Mouse (Mus musculus) heart, embryonic 16.5 days (tissue): ENCODE results near the gene Kirrel2. TPM values are rescaled to one million over a fixed set of nuclear protein-coding genes. Genes with fewer than 3 reads are reported as not detected.
A peak's percentile ranks its signal among the peaks of the same experiment; 100 is the strongest.

ENCODE experiments used
- ATAC-seq: fragments of 200-750 bp; cut with Nextera tagmentation; replicated peaks from 2 replicates; pipeline ENCODE4 v1.8.0; 2017; ENCODE audit warnings: moderate number of reproducible peaks; ENCODE audit not compliant: insufficient read depth, low FRiP score; ENCODE audit errors: extremely low read depth
- H3K27ac ChIP-seq: fragments of 300-500 bp; sonication (generic); 2 replicates; pipeline ENCODE4 v1.5.1; 2014; ENCODE audit warnings: mild to moderate bottlenecking, low read length, control low read depth, moderate library complexity
- H3K27me3 ChIP-seq: fragments of 300-500 bp; sonication (generic); 2 replicates; pipeline ENCODE4 v1.6.1; 2014; ENCODE audit warnings: low read length, mixed read lengths; ENCODE audit not compliant: control insufficient read depth, insufficient read depth
- H3K36me3 ChIP-seq: fragments of 300-500 bp; sonication (generic); 2 replicates; pipeline ENCODE4 v1.6.1; 2014; ENCODE audit not compliant: control insufficient read depth, insufficient read depth
- H3K4me1 ChIP-seq: fragments of 300-500 bp; sonication (generic); 2 replicates; pipeline ENCODE4 v1.6.1; 2014; ENCODE audit warnings: low read length, mixed read lengths; ENCODE audit not compliant: control insufficient read depth, insufficient read depth
- H3K4me2 ChIP-seq: fragments of 300-500 bp; sonication (generic); 2 replicates; pipeline ENCODE4 v1.6.1; 2014; ENCODE audit warnings: low read depth, mild to moderate bottlenecking, control low read depth, low read length
- H3K4me3 ChIP-seq: fragments of 300-500 bp; sonication (generic); 2 replicates; pipeline ENCODE4 v1.5.1; 2014; ENCODE audit warnings: mild to moderate bottlenecking, control low read depth, low read length
- H3K9ac ChIP-seq: fragments of 300-500 bp; sonication (generic); 2 replicates; pipeline ENCODE4 v1.6.1; 2014; ENCODE audit warnings: low read length, control low read depth
- H3K9me3 ChIP-seq: fragments of 300-500 bp; sonication (generic); replicated peaks from 2 replicates; pipeline ENCODE4 v1.6.1; 2016; ENCODE audit warnings: low read length; ENCODE audit not compliant: control insufficient read depth
- WGBS: fragments of 180-500 bp; shearing (Covaris S2); extraction: QIAGEN DNeasy Blood & Tissue Kit; methylation state at CpG from one replicate; pipeline ENCODE4 v1.1.7; 2014; 5-methylcytosine and 5-hydroxymethylcytosine counted together
- polyA plus RNA-seq: library from polyadenylated mRNA; unstranded; fragments of >200 nt; fragmentation: Nextera tagmentation; extraction: Ambion mirVana; gene quantifications from 2 replicates; pipeline ENCODE4 v1.2.1, GENCODE M21; 2015

The Kirrel2 gene
- polyA plus RNA-seq, 1 experiment from 2014 or later = 0.20 TPM

DNA sequence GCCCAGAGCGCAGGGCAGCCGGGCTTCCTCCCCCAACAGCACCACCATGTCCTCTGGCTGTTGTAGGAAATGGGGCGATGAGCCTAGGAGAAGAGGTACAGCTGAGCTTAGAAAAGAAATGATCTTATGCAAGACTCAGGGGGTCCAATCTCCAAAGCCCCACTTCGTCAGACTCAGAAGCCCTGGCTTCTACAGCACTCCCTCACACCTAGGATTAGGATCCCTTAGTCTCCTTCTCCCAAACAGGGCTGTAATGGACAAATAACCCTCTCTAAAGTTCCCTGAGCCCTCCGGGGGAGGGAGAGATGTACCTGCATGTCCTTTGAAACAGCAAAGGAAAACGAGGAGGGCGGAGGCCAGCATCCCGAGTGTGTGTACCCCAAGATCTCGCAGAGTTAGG lies 1.0 kb downstream of the Kirrel2 start:
- H3K4me2 ChIP-seq = no peak overlapping the region
- H3K4me1 ChIP-seq = peaks cover 2% of the 10 kb centered on the region; the same call in 1 of the 2 replicates
- no peak for ATAC-seq
- no peaks in the 10 kb centered on the region for H3K9me3 ChIP-seq
- H3K4me3 ChIP-seq = no peak overlapping the region
- no peak overlapping the region for H3K27ac ChIP-seq
- H3K27me3 ChIP-seq = peaks cover 83% of the 10 kb centered on the region
- no peak overlapping the region for H3K9ac ChIP-seq
- 1% methylated on average over 9 of the region's 9 CpGs for WGBS
- no peaks in the 10 kb centered on the region for H3K36me3 ChIP-seq

DNA sequence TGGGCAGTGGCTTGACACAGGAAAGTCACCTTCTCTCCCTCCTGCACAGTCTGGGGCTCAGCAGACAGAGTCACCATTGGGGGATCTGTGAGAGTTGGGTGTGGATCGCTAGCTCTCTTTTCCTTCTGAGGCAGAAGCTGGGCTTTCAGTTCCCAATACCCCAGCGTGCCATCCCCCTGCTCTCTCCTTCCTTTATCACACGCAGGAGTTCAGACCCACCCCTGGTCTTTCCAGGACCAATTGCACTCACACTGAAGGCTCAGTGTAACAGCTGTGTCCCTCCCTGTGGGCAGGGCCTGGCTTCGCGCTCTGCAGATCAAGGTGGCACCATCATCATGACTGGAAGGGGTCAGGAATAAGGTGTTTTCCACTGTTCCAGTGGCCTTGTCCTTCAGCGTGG lies 3.2 kb downstream of the Kirrel2 start:
- Histone ChIP-seq H3K36me3 (no peaks in the 10 kb centered on the region), H3K9me3 (no peaks in the 10 kb centered on the region), H3K9ac (no peak overlapping the region), H3K27me3 (peaks cover 67% of the 10 kb centered on the region), H3K4me3 (no peak overlapping the region), H3K4me1 (peaks cover 2% of the 10 kb centered on the region; the same call in 1 of the 2 replicates), H3K27ac (no peak overlapping the region), H3K4me2 (no peak overlapping the region)
- WGBS = 14% methylated on average over 6 of the region's 6 CpGs
- ATAC-seq = no peak

DNA sequence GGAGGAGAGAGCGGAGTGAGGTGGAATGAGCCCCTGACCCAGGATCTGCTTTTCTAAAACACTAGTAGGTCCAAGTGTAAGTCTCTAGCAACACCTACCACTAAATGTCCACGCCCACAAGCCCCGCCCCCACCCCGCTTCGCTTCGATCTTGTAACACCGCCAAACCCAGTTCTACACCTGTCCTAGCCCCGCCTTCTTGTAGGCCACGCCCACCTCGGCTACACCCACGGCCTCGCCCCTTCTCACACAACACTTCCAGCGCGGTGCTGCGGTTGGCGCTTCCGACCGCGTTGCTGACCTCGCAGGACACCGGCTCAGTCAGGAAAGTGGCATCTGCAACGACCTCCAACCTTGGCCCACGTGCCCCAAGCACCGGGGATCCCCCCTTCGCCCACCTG lies 3.7 kb downstream of the Kirrel2 start:
- Histone ChIP-seq H3K36me3 (no peaks in the 10 kb centered on the region), H3K27me3 (peaks cover 62% of the 10 kb centered on the region), H3K9ac (no peak overlapping the region), H3K4me3 (no peak overlapping the region), H3K27ac (no peak overlapping the region), H3K4me1 (peaks cover 2% of the 10 kb centered on the region; the same call in 1 of the 2 replicates), H3K4me2 (no peak overlapping the region), H3K9me3 (no peaks in the 10 kb centered on the region)
- ATAC-seq = no peak
- 2% methylated on average over 25 of the region's 25 CpGs for WGBS

DNA sequence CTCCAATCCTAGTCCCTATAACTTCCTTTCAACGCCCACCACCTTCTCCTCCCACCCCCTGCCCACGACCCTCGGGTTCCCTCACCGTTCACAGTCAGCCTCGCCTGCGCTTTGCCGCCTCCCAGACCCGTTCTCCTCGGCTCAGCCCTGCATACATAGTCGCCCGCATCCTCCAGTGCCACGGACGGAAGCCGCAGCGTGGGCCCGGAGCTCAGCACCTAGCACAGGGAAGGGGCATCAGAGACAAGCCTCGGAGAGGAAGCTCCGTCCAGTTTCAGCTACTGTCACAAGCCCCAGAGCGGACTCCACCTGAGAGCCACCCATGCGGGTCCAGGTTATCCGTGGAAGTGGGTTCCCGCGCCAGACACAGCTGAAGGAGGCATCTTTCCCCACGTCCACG lies 4.2 kb downstream of the Kirrel2 start:
- no peak for ATAC-seq
- Histone ChIP-seq H3K9me3 (no peaks in the 10 kb centered on the region), H3K36me3 (no peaks in the 10 kb centered on the region), H3K4me1 (peaks cover 2% of the 10 kb centered on the region; the same call in 1 of the 2 replicates), H3K9ac (no peak overlapping the region), H3K4me3 (no peak overlapping the region), H3K4me2 (no peak overlapping the region), H3K27me3 (peaks cover 59% of the 10 kb centered on the region), H3K27ac (no peak overlapping the region)
- 19% methylated on average over 25 of the region's 25 CpGs for WGBS

DNA sequence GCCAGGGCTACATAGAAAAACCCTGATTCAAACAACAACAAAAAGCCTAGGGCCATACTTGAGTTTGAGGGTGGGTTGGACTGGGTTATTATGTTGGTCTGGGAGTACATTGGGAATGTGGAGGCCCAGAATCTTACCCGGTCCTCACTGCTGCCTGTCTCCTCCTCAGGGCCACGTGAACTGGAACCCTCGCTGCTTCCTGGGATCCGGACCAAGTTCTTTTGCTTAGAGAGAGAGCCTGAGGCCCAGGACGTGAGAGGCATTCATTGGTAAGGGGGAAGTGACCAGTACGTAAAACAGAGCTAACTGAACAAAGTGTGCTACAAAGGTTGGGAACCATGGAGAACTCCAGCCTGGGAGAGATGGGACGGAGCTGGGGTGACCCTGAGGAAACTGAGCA lies 7.2 kb downstream of the Kirrel2 start:
- H3K4me3 ChIP-seq = no peak overlapping the region
- no peak overlapping the region for H3K4me2 ChIP-seq
- H3K27me3 ChIP-seq = peaks cover 39% of the 10 kb centered on the region
- 0 out of 2 replicates have a peak, but pooled peaks cover 2% of the 10 kb centered on the region for H3K9me3 ChIP-seq
- no peaks in the 10 kb centered on the region for H3K36me3 ChIP-seq
- peaks cover 2% of the 10 kb centered on the region for H3K4me1 ChIP-seq
- H3K27ac ChIP-seq = no peak overlapping the region
- no peak overlapping the region for H3K9ac ChIP-seq
- ATAC-seq = no peak
- 60% methylated on average over 7 of the region's 7 CpGs for WGBS

DNA sequence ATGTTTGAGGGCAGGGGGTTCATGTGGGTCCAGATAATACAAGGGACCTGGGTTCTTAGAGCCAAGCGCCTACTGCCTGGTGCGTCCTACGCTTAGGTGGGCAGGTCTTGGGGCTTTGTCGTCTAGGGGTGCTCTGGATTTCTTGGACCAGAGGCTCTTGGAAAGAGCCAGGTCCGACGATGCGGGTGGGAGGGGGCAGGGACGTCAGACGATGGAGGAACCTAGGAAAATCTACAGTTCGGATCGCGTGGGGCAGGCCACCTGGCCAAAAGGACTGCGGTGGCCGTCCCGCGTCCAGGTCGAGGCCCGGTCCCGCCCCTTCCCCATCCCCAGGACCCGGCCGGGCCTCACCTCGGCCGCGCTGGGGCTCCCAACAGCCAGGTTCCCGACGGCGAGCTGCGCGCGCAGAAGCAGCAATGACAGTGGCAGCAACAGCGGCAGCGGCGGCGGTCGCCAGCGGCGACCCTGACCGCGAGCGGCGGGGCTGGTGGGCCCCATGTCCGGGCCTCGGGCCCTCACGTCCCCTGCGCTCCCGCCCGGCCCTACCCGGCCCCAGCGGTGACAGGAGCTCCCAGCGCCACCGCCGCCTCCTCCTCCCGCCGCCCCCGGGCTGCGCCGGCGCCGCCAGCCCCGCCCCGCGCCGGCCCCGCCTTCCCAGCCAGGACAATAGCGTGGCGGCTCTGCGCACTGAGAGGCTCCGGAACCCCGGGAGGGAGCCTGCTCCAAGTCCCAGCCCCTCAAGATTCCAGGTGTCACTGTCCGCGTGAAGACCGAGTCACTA lies 12.3 kb downstream of the Kirrel2 start, which contains the start of gene Aplp1:
Gene Aplp1 (minus strand): TSS at position 565 of the 781 bp plus-strand sequence.
- no peak within 1 kb of the TSS for H3K27ac ChIP-seq
- ATAC-seq = peak; percentile 64; the same call in 1 of the 2 replicates
- H3K27me3 ChIP-seq = peaks cover 34% of the 10 kb centered on the region
- H3K4me1 ChIP-seq = peaks cover 8% of the 10 kb centered on the region
- peak within 1 kb of the TSS; percentile 91 for H3K4me2 ChIP-seq
- H3K4me3 ChIP-seq = peak within 1 kb of the TSS; percentile 68
- WGBS = under 1% methylated on average over 65 of the region's 72 CpGs
- H3K9ac ChIP-seq = peak within 1 kb of the TSS; percentile 75
- H3K9me3 ChIP-seq = 0 out of 2 replicates have a peak, but pooled peaks cover 2% of the 10 kb centered on the region
- no peaks in the 10 kb centered on the region for H3K36me3 ChIP-seq

DNA sequence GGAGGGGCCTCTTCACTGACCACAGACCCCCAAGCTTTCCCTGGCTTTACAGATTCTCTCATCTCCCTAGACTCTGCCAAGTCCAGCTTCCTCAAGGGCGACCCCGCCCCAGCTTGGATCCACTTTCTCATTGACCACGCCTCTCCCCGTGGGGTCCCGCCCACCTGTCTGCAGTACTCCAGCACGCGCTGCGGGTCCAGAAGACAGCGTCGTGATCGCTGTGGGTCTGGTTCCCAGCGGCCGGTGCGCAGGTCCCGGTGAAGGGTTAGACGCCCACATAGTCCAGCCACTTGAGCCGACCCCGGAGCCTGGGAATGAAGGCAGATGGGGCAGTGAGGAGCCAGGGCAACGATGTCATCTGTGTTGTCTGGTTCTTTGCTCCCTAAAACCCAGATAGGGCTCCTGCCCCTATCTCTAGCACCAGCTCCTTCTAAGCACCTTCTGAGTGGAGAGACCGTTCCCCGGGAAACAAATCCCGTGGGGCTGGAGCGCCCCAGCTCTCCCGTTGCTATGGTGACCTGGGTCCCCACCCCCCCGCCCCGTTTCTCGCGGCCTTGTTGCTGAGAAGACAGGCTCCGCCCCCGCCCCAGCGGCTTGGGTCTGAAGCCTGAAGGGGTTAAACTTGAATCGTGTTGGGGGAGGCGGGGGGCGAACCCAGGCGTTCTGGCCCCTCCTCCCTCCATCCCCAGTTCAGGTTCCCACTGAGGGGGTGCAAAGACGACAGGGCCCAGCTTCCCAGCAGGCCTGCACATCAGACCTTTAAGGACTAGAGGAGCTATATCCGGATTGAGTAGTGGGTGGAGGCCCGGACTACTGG lies 13.1 kb downstream of the Kirrel2 start:
- Histone ChIP-seq H3K4me1 (peaks cover 8% of the 10 kb centered on the region), H3K4me3 (peak overlapping the region; percentile 68), H3K27ac (no peak overlapping the region), H3K9me3 (0 out of 2 replicates have a peak, but pooled peaks cover 2% of the 10 kb centered on the region), H3K9ac (peak overlapping the region; percentile 75; the same call in 1 of the 2 replicates), H3K27me3 (peaks cover 38% of the 10 kb centered on the region), H3K36me3 (no peaks in the 10 kb centered on the region), H3K4me2 (peak overlapping the region; percentile 91)
- no peak for ATAC-seq
- WGBS = 2% methylated on average over 38 of the region's 38 CpGs

DNA sequence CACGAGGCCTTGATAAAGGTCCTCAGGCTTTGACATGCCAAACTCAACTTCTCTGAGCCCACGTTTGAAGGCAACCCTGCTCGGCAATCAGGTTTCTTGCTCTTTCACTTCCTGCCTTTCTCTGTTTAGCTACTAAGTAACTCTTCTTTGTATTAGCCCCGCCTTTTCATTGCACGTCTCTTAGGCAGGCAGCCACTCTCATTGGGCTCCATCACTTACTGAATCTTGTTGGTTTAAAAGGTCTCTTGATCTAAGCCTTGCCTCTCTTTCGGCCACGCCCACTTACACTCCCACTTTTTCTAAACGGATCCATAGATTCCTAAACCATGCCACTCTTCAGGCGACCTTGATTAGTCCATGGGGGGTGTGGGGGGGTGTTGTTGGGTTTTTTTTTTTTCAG lies 13.8 kb downstream of the Kirrel2 start:
- no peak overlapping the region for H3K4me3 ChIP-seq
- no peak overlapping the region for H3K27ac ChIP-seq
- H3K9ac ChIP-seq = no peak overlapping the region
- ATAC-seq = no peak
- 22% methylated on average over 9 of the region's 9 CpGs for WGBS
- H3K4me1 ChIP-seq = peaks cover 8% of the 10 kb centered on the region
- H3K4me2 ChIP-seq = peak overlapping the region; percentile 91; the same call in 1 of the 2 replicates
- no peaks in the 10 kb centered on the region for H3K36me3 ChIP-seq
- 0 out of 2 replicates have a peak, but pooled peaks cover 2% of the 10 kb centered on the region for H3K9me3 ChIP-seq
- H3K27me3 ChIP-seq = peaks cover 38% of the 10 kb centered on the region

DNA sequence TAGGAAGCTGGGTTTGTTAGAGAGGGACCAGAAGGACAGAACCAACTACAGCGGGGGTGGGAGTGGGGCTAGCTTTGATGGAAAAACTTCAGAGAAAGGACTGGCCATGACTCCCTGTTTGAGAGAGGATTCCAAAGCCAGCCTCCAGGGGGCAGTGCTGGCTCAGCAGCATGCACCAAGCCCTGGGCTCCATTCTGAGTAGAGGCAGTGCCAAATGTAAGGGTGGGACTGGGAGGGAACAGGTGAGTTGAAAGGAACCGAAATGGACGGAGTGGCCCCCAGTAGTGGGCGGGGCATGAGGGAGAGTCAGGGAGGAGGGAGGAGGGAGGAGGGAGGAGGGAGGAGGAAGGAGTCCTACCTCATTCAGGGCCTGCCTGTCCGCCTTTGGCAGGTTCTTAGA lies 16.8 kb downstream of the Kirrel2 start:
- Histone ChIP-seq H3K4me2 (no peak overlapping the region), H3K9me3 (no peaks in the 10 kb centered on the region), H3K27ac (no peak overlapping the region), H3K36me3 (no peaks in the 10 kb centered on the region), H3K27me3 (peaks cover 50% of the 10 kb centered on the region), H3K4me1 (peaks cover 8% of the 10 kb centered on the region), H3K4me3 (no peak overlapping the region), H3K9ac (no peak overlapping the region)
- 17% methylated on average over 5 of the region's 5 CpGs for WGBS
- no peak for ATAC-seq
